Mouse (Mus musculus): ENCODE results near the gene Emp3.

GRCm38 (mm10) chr7:45929688-45930087 is 8.5 kb upstream of the Emp3 start:
- TF ChIP-seq SRF (IDR thresholded peaks at IDR 0.05; ENCODE audit: control insufficient read depth, insufficient read length, low read depth) (no peak), POLR2A (IDR thresholded peaks at IDR 0.05; ENCODE audit: insufficient read length, low read depth) (no peak), MAX (IDR thresholded peaks at IDR 0.05; ENCODE audit: low read depth) (no peak)

All from myocyte (in vitro differentiated cells).